Mouse (Mus musculus): ENCODE data around the gene Cd83. TPM values are rescaled to one million over a fixed set of nuclear protein-coding genes. Genes with fewer than 3 reads are reported as not detected.

The Cd83 gene
- polyA plus RNA-seq, 1 experiment from 2014 or later: 2.1 TPM

GRCm38 (mm10) chr13:43773020-43773419 lies 11.6 kb upstream of the Cd83 start:
- WGBS (ENCODE audit: insufficient replicate concordance): 75% methylated on average over 6 of the region's 6 CpGs
- H3K4me2 ChIP-seq (ENCODE audit: low read depth, low read length): no peak overlapping the region
- no peaks in the 10 kb centered on the region for H3K4me1 ChIP-seq (ENCODE audit: control insufficient read depth, low read depth, low read length)
- no peaks in the 10 kb centered on the region for H3K9me3 ChIP-seq (replicated peaks; ENCODE audit: control insufficient read depth, low read length)
- no peak overlapping the region for H3K4me3 ChIP-seq (ENCODE audit: low read depth, low read length)
- no peak for ATAC-seq (ENCODE audit: low read depth)
- H3K27me3 ChIP-seq (ENCODE audit: control insufficient read depth, insufficient read depth, low read depth, low read length): no peaks in the 10 kb centered on the region
- H3K9ac ChIP-seq (ENCODE audit: low read depth, low read length): no peak overlapping the region
- no peaks in the 10 kb centered on the region for H3K36me3 ChIP-seq (ENCODE audit: control insufficient read depth, insufficient read depth)
- no peak overlapping the region for H3K27ac ChIP-seq (ENCODE audit: low read length)

GRCm38 (mm10) chr13:43773965-43774566 lies 10.5 kb upstream of the Cd83 start:
- H3K4me3 ChIP-seq (ENCODE audit: low read depth, low read length): no peak overlapping the region
- no peak overlapping the region for H3K27ac ChIP-seq (ENCODE audit: low read length)
- H3K27me3 ChIP-seq (ENCODE audit: control insufficient read depth, insufficient read depth, low read depth, low read length): no peaks in the 10 kb centered on the region
- H3K9me3 ChIP-seq (replicated peaks; ENCODE audit: control insufficient read depth, low read length): no peaks in the 10 kb centered on the region
- 58% methylated on average over 15 of the region's 15 CpGs for WGBS (ENCODE audit: insufficient replicate concordance)
- no peak for ATAC-seq (ENCODE audit: low read depth)
- no peaks in the 10 kb centered on the region for H3K4me1 ChIP-seq (ENCODE audit: control insufficient read depth, low read depth, low read length)
- H3K36me3 ChIP-seq (ENCODE audit: control insufficient read depth, insufficient read depth): no peaks in the 10 kb centered on the region
- no peak overlapping the region for H3K4me2 ChIP-seq (ENCODE audit: low read depth, low read length)
- H3K9ac ChIP-seq (ENCODE audit: low read depth, low read length): no peak overlapping the region

GRCm38 (mm10) chr13:43774605-43775426 lies 9.8 kb upstream of the Cd83 start:
- Histone ChIP-seq H3K27ac (ENCODE audit: low read length) (no peak overlapping the region), H3K36me3 (ENCODE audit: control insufficient read depth, insufficient read depth) (no peaks in the 10 kb centered on the region), H3K9ac (ENCODE audit: low read depth, low read length) (no peak overlapping the region), H3K4me3 (ENCODE audit: low read depth, low read length) (no peak overlapping the region), H3K9me3 (replicated peaks; ENCODE audit: control insufficient read depth, low read length) (no peaks in the 10 kb centered on the region), H3K4me2 (ENCODE audit: low read depth, low read length) (no peak overlapping the region), H3K27me3 (ENCODE audit: control insufficient read depth, insufficient read depth, low read depth, low read length) (no peaks in the 10 kb centered on the region), H3K4me1 (ENCODE audit: control insufficient read depth, low read depth, low read length) (no peaks in the 10 kb centered on the region)
- WGBS (ENCODE audit: insufficient replicate concordance): 55% methylated on average over 13 of the region's 13 CpGs
- ATAC-seq (ENCODE audit: low read depth): no peak

DNA sequence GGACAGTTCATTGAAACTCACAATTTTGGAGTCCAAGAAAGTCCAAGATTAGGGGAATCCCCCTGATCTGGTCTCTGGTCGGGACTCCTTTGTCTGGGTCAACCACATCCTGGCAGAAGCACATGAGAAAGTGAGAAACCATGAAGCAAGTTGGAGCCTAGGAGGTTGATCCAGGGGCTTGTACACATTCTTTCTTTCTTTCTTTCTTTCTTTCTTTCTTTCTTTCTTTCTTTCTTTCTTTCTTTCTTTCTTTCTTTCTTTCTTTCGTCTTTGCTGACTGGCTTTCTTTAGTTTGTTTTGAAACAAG lies 9.2 kb upstream of the Cd83 start:
- 46% methylated on average over 2 of the region's 2 CpGs for WGBS (ENCODE audit: insufficient replicate concordance)
- H3K27ac ChIP-seq (ENCODE audit: low read length): no peak overlapping the region
- H3K4me2 ChIP-seq (ENCODE audit: low read depth, low read length): no peak overlapping the region
- no peak overlapping the region for H3K4me3 ChIP-seq (ENCODE audit: low read depth, low read length)
- ATAC-seq (ENCODE audit: low read depth): no peak
- no peak overlapping the region for H3K9ac ChIP-seq (ENCODE audit: low read depth, low read length)
- H3K4me1 ChIP-seq (ENCODE audit: control insufficient read depth, low read depth, low read length): no peaks in the 10 kb centered on the region
- no peaks in the 10 kb centered on the region for H3K27me3 ChIP-seq (ENCODE audit: control insufficient read depth, insufficient read depth, low read depth, low read length)
- H3K36me3 ChIP-seq (ENCODE audit: control insufficient read depth, insufficient read depth): no peaks in the 10 kb centered on the region
- no peaks in the 10 kb centered on the region for H3K9me3 ChIP-seq (replicated peaks; ENCODE audit: control insufficient read depth, low read length)

DNA sequence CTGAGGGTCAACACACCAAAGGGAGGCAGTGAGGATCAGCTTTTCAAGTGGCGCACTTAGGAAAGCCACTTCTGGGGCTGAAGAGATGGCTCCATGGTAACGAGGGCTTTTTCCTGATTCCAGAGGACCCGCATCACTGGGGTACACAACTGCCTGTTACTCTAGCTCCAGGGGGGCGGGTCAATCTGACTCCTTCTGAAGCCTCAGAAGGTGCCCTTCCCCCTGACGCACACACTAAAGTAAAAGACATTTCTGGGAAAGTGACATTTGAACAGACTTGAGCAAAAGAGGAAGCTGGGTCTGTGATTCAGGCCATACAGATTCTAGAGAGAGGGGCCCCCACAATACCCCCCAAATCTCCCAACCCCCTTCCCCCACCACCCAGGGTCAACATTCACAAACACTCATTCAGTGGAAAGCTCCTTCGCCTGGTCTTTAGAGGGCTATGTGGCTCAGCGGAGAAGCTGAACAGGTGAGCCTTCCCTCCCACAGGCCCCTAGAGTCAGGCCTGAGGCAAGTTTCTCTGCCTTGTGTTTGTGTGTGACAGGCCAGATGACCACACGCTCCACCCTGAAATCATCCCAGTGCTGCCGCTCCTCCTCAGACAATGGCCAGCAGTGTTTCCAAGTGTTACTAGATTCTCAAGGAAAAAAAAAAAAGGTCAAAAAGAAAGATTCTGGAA lies 7.1 kb upstream of the Cd83 start:
- Histone ChIP-seq H3K27ac (ENCODE audit: low read length) (no peak overlapping the region), H3K4me3 (ENCODE audit: low read depth, low read length) (no peak overlapping the region), H3K9me3 (replicated peaks; ENCODE audit: control insufficient read depth, low read length) (no peaks in the 10 kb centered on the region), H3K4me1 (ENCODE audit: control insufficient read depth, low read depth, low read length) (no peaks in the 10 kb centered on the region), H3K36me3 (ENCODE audit: control insufficient read depth, insufficient read depth) (no peaks in the 10 kb centered on the region), H3K4me2 (ENCODE audit: low read depth, low read length) (no peak overlapping the region), H3K9ac (ENCODE audit: low read depth, low read length) (no peak overlapping the region), H3K27me3 (ENCODE audit: control insufficient read depth, insufficient read depth, low read depth, low read length) (no peaks in the 10 kb centered on the region)
- no peak for ATAC-seq (ENCODE audit: low read depth)
- WGBS (ENCODE audit: insufficient replicate concordance): 44% methylated on average over 9 of the region's 9 CpGs

- Histone ChIP-seq H3K36me3 (ENCODE audit: control insufficient read depth, insufficient read depth) (no peaks in the 10 kb centered on the region), H3K9ac (ENCODE audit: low read depth, low read length) (no peak overlapping the region), H3K27me3 (ENCODE audit: control insufficient read depth, insufficient read depth, low read depth, low read length) (no peaks in the 10 kb centered on the region), H3K27ac (ENCODE audit: low read length) (no peak overlapping the region), H3K4me1 (ENCODE audit: control insufficient read depth, low read depth, low read length) (no peaks in the 10 kb centered on the region), H3K4me3 (ENCODE audit: low read depth, low read length) (no peak overlapping the region), H3K4me2 (ENCODE audit: low read depth, low read length) (no peak overlapping the region), H3K9me3 (replicated peaks; ENCODE audit: control insufficient read depth, low read length) (no peaks in the 10 kb centered on the region)
- WGBS (ENCODE audit: insufficient replicate concordance): 39% methylated on average over 6 of the region's 6 CpGs
- no peak for ATAC-seq (ENCODE audit: low read depth)
Measured at GRCm38 (mm10) chr13:43778021-43778649, 6.4 kb upstream of the Cd83 start.

- no peak for ATAC-seq (ENCODE audit: low read depth)
- Histone ChIP-seq H3K27ac (ENCODE audit: low read length) (no peak overlapping the region), H3K4me2 (ENCODE audit: low read depth, low read length) (no peak overlapping the region), H3K4me3 (ENCODE audit: low read depth, low read length) (no peak overlapping the region), H3K9ac (ENCODE audit: low read depth, low read length) (no peak overlapping the region), H3K4me1 (ENCODE audit: control insufficient read depth, low read depth, low read length) (no peaks in the 10 kb centered on the region), H3K27me3 (ENCODE audit: control insufficient read depth, insufficient read depth, low read depth, low read length) (no peaks in the 10 kb centered on the region), H3K36me3 (ENCODE audit: control insufficient read depth, insufficient read depth) (no peaks in the 10 kb centered on the region), H3K9me3 (replicated peaks; ENCODE audit: control insufficient read depth, low read length) (no peaks in the 10 kb centered on the region)
- 32% methylated on average over 4 of the region's 4 CpGs for WGBS (ENCODE audit: insufficient replicate concordance)
Measured at GRCm38 (mm10) chr13:43778971-43779370, 5.6 kb upstream of the Cd83 start.

DNA sequence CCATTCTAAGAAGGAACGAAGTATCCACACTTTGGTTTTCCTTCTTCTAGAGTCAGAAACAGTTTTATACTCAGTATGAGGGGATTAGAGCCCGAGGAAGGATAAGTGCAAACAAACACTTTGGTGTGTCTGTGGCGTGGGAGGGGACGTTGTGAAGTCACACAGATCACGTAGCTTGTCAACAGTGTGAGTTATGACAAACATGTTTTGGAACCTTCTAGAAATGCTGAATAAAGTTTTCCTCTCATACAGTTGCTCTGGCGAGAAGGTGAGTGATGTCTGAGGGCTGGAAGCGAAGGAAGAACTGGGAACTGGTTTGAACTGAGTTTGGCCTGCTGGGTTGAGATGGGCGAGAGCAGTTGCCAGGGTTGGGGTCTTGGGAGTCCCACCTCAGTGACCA lies 4.5 kb upstream of the Cd83 start:
- ATAC-seq (ENCODE audit: low read depth): no peak
- Histone ChIP-seq H3K4me2 (ENCODE audit: low read depth, low read length) (no peak overlapping the region), H3K36me3 (ENCODE audit: control insufficient read depth, insufficient read depth) (no peaks in the 10 kb centered on the region), H3K9me3 (replicated peaks; ENCODE audit: control insufficient read depth, low read length) (no peaks in the 10 kb centered on the region), H3K27ac (ENCODE audit: low read length) (no peak overlapping the region), H3K27me3 (ENCODE audit: control insufficient read depth, insufficient read depth, low read depth, low read length) (peaks cover 9% of the 10 kb centered on the region), H3K4me3 (ENCODE audit: low read depth, low read length) (no peak overlapping the region), H3K9ac (ENCODE audit: low read depth, low read length) (no peak overlapping the region), H3K4me1 (ENCODE audit: control insufficient read depth, low read depth, low read length) (no peaks in the 10 kb centered on the region)
- 52% methylated on average over 8 of the region's 8 CpGs for whole genome bisulfite sequencing (ENCODE audit: insufficient replicate concordance)

- peaks cover 18% of the 10 kb centered on the region for H3K27me3 ChIP-seq (ENCODE audit: control insufficient read depth, insufficient read depth, low read depth, low read length)
- peak overlapping the region; percentile 57; the same call in 1 of the 2 replicates for H3K4me3 ChIP-seq (ENCODE audit: low read depth, low read length)
- no peak overlapping the region for H3K9ac ChIP-seq (ENCODE audit: low read depth, low read length)
- no peak for ATAC-seq (ENCODE audit: low read depth)
- no peaks in the 10 kb centered on the region for H3K4me1 ChIP-seq (ENCODE audit: control insufficient read depth, low read depth, low read length)
- no peak overlapping the region for H3K27ac ChIP-seq (ENCODE audit: low read length)
- peak overlapping the region; percentile 60; the same call in 1 of the 2 replicates for H3K4me2 ChIP-seq (ENCODE audit: low read depth, low read length)
- H3K36me3 ChIP-seq (ENCODE audit: control insufficient read depth, insufficient read depth): no peaks in the 10 kb centered on the region
- H3K9me3 ChIP-seq (replicated peaks; ENCODE audit: control insufficient read depth, low read length): no peaks in the 10 kb centered on the region
- 36% methylated on average over 8 of the region's 8 CpGs for WGBS (ENCODE audit: insufficient replicate concordance)
Measured at GRCm38 (mm10) chr13:43785712-43786072, 1.1 kb downstream of the Cd83 start.
